Mouse (Mus musculus) cerebellum, adult 2 months (tissue): ENCODE data around the gene Gm17482.

Experiments
- CTCF ChIP-seq: fragments of 200-500 bp; IDR thresholded peaks from 2 replicates; pipeline ENCODE4 v1.5.1; 2011; ENCODE audit warnings: low read depth, mild to moderate bottlenecking, control low read depth, low read length, moderate library complexity, borderline replicate concordance; ENCODE audit not compliant: insufficient read depth
- POLR2A ChIP-seq: fragments of 200-500 bp; IDR thresholded peaks from 2 replicates; pipeline ENCODE4 v1.6.1; 2011; ENCODE audit warnings: low read length, control low read depth, borderline replicate concordance; ENCODE audit not compliant: insufficient read depth

- TF ChIP-seq CTCF (no peak), POLR2A (no peak)
Measured at GRCm38 (mm10) chr6:115200753-115201152, 26.4 kb upstream of the Gm17482 start.
